Mouse (Mus musculus): ENCODE measurements around the gene Rbpjl.

DNA sequence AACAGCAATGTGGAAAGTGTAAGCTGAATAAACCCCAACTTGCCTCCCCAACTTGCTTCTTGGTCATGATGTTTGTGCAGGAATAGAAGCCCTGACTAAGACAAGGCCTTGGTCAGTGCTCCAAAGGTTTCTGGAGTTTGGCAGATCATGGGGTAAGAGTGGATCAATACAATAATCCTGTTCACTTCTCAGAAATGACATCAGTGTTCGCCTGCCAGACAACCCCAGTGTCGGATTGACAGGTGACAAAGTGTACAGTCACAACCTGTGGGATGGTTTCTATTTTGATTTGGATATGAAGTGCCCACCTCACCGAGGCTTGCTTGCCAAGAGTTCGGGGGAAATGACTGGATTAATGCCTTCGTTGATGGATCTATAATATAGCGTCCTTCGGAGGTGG lies 18.4 kb downstream of the Rbpjl start:
- TF ChIP-seq POLR2A (IDR thresholded peaks at IDR 0.05; ENCODE audit: control insufficient read depth, extremely low read depth, insufficient read depth, low read length, poor library complexity), result no peak
- no peak for TF ChIP-seq CTCF (IDR thresholded peaks at IDR 0.05; ENCODE audit: borderline replicate concordance, control insufficient read depth, extremely low read depth, insufficient read depth, low read length, poor library complexity)
